Mouse (Mus musculus) layer of hippocampus, adult 18-20 months (tissue): ENCODE data around the gene Haus3. TPM values are rescaled to one million over a fixed set of nuclear protein-coding genes. Genes with fewer than 3 reads are reported as not detected.
A peak's percentile ranks its signal among the peaks of the same experiment; 100 is the strongest.

Experiments used
- DNase-seq, 2 experiments: peaks; one replicate each; pipeline ENCODE4 v3.0.0; 2022; ENCODE audit warnings: low spot score in 2 of 2
- total RNA-seq, 2 experiments: library from RNA; stranded (reverse); gene quantifications; 2 replicates each; pipeline ENCODE4 v1.2.3; 2021

The Haus3 gene
- total RNA-seq, 2 experiments from 2014 or later: 6.3 to 7.5 TPM

GRCm38 (mm10) chr5:34132731-34133130, 36.6 kb downstream of the Haus3 start:
- DNase-seq: peak in 1 of 2 experiments; percentile 54

- no peak for DNase-seq
Measured at GRCm38 (mm10) chr5:34124131-34124530, 45.2 kb downstream of the Haus3 start.

- peak; percentile 9 to 29 for DNase-seq
Measured at GRCm38 (mm10) chr5:34119121-34119856, 50.0 kb downstream of the Haus3 start.

GRCm38 (mm10) chr5:34105681-34106080, 63.6 kb downstream of the Haus3 start:
- no peak for DNase-seq

Other genes with a start within 250 kb of the Haus3 start
- 10 to 100 TPM; 19.7 to 20.2 TPM for gene Nelfa, start 233.1 kb downstream of the Haus3 start, total RNA-seq
- 10 to 100 TPM; 62.2 to 63.7 TPM for gene Gm1673, start 186.1 kb downstream of the Haus3 start, total RNA-seq
- 100 to 1,000 TPM; 144 to 150 TPM for gene Nat8l, start 173.5 kb downstream of the Haus3 start, total RNA-seq
- gene Poln, start 79 bp downstream of the Haus3 start, total RNA-seq: 1 to 10 TPM; 1.1 to 1.3 TPM
- 10 to 100 TPM; 84.6 to 86.5 TPM for gene Mxd4, start 18.2 kb upstream of the Haus3 start, total RNA-seq
- gene Zfyve28, start 118.9 kb upstream of the Haus3 start, total RNA-seq: 10 to 100 TPM; 30.8 to 32.0 TPM
- under 1 TPM; 0.36 to 0.42 TPM for gene Cfap99, start 119.1 kb upstream of the Haus3 start, total RNA-seq
- gene Rnf4, start 166.8 kb upstream of the Haus3 start, total RNA-seq: 10 to 100 TPM; 76.8 to 82.1 TPM
- 10 to 100 TPM; 38.7 to 42.7 TPM for gene Fam193a, start 200.4 kb upstream of the Haus3 start, total RNA-seq